Mouse (Mus musculus) neural tube, embryonic 12.5 days (tissue): Measurements from ENCODE around the gene Rab7. TPM values are rescaled to one million over a fixed set of nuclear protein-coding genes. Genes with fewer than 3 reads are reported as not detected.

Source experiments
- ATAC-seq: fragments of 200-750 bp; cut with Nextera tagmentation; 2 replicates; pipeline ENCODE4 v1.8.0; 2017; ENCODE audit warnings: low read depth, mild to moderate bottlenecking, moderate TSS enrichment, moderate library complexity; ENCODE audit not compliant: low FRiP score
- H3K27ac ChIP-seq: fragments of 300-500 bp; sonication (generic); 2 replicates; pipeline ENCODE4 v1.5.1; 2016
- H3K27me3 ChIP-seq: fragments of 300-500 bp; sonication (generic); replicated peaks from 2 replicates; pipeline ENCODE4 v1.6.1; 2016; ENCODE audit warnings: mild to moderate bottlenecking
- H3K36me3 ChIP-seq: fragments of 300-500 bp; sonication (generic); 2 replicates; pipeline ENCODE4 v1.6.1; 2016; ENCODE audit warnings: mild to moderate bottlenecking
- H3K4me1 ChIP-seq: fragments of 300-500 bp; sonication (generic); 2 replicates; pipeline ENCODE4 v1.6.1; 2016
- H3K4me2 ChIP-seq: fragments of 300-500 bp; sonication (generic); replicated peaks from 2 replicates; pipeline ENCODE4 v1.6.1; 2016; ENCODE audit warnings: mild to moderate bottlenecking
- H3K4me3 ChIP-seq: fragments of 300-500 bp; sonication (generic); 2 replicates; pipeline ENCODE4 v1.5.1; 2016
- H3K9ac ChIP-seq: fragments of 300-500 bp; sonication (generic); 2 replicates; pipeline ENCODE4 v1.6.1; 2016; ENCODE audit warnings: mild to moderate bottlenecking
- H3K9me3 ChIP-seq: fragments of 300-500 bp; sonication (generic); 2 replicates; pipeline ENCODE4 v1.6.1; 2016; ENCODE audit warnings: mild to moderate bottlenecking
- WGBS: fragments of 180-500 bp; shearing (Covaris S2); methylation state at CpG from one replicate; pipeline ENCODE4 v1.1.7; 2016; 5-methylcytosine and 5-hydroxymethylcytosine counted together
- polyA plus RNA-seq: library from polyadenylated mRNA; unstranded; fragments of >200 nt; fragmentation: Nextera tagmentation; extraction: Ambion mirVana; gene quantifications from 2 replicates; pipeline ENCODE4 v1.2.1, GENCODE M21; 2016

The Rab7 gene
- polyA plus RNA-seq, 1 experiment from 2014 or later = 251 TPM

GRCm38 (mm10) chr6:88049008-88049407 is 3.9 kb upstream of the Rab7 start:
- no peak overlapping the region for H3K4me2 ChIP-seq
- WGBS = 78% methylated on average over 6 of the region's 6 CpGs
- no peak for ATAC-seq
- H3K9ac ChIP-seq = no peak overlapping the region
- no peaks in the 10 kb centered on the region for H3K36me3 ChIP-seq
- peaks cover 5% of the 10 kb centered on the region for H3K4me1 ChIP-seq
- H3K27me3 ChIP-seq = peaks cover 8% of the 10 kb centered on the region; the same call in 1 of the 2 replicates
- no peaks in the 10 kb centered on the region for H3K9me3 ChIP-seq
- H3K27ac ChIP-seq = no peak overlapping the region
- no peak overlapping the region for H3K4me3 ChIP-seq

GRCm38 (mm10) chr6:88047853-88048252 is 2.8 kb upstream of the Rab7 start:
- WGBS = 86% methylated on average over 5 of the region's 5 CpGs
- no peak overlapping the region for H3K4me2 ChIP-seq
- ATAC-seq = no peak

DNA sequence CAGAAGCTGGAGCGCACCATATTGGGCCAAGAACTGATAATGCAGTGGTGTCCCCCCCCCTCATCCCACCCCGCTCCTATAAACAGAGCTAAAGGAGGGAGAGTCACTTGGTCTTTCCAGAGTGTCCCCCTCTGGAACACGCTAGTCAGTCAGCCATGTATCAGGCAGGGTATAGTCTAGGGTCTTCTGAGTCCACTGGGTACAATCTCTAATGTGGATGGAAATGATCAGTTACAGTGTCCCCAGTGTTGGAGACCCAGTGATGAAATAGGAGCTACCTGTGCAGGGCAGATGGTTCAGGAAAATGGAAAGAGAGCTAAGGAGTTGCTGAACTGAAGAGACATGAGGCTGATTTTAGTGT is 316 bp upstream of the Rab7 start:
- peak; percentile 86; the same call in 1 of the 2 replicates for ATAC-seq

More at GRCm38 (mm10) chr6:88047853-88048252, 2.8 kb upstream of the Rab7 start:
- no peaks in the 10 kb centered on the region for H3K36me3 ChIP-seq
- no peaks in the 10 kb centered on the region for H3K9me3 ChIP-seq
- H3K9ac ChIP-seq = no peak overlapping the region
- peaks cover 17% of the 10 kb centered on the region for H3K4me1 ChIP-seq
- no peak overlapping the region for H3K4me3 ChIP-seq
- no peak overlapping the region for H3K27ac ChIP-seq
- H3K27me3 ChIP-seq = peaks cover 8% of the 10 kb centered on the region; the same call in 1 of the 2 replicates

DNA sequence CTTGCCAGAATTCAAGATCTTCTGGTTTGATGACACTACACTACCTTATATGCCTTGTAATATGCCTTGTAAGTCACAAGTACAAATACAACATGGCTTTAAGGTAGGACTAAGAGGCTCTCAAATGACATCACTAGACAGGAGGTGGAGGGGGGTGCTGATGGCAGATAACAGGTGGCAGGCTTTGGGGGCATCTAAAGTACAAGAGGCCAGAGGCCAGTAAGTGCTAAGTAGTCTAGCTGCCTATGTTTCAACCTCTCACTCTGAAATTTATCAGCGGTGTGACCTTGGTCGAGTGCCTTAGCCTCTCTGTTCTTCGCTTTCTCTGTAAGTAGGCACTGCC is 865 bp downstream of the Rab7 start:
- Histone ChIP-seq H3K27ac (no peak overlapping the region), H3K9me3 (no peaks in the 10 kb centered on the region), H3K9ac (peak overlapping the region; percentile 97), H3K4me3 (peak overlapping the region; percentile 97), H3K4me1 (peaks cover 18% of the 10 kb centered on the region), H3K4me2 (peak overlapping the region; percentile 97), H3K27me3 (peaks cover 5% of the 10 kb centered on the region; the same call in 1 of the 2 replicates), H3K36me3 (no peaks in the 10 kb centered on the region; the same call in 1 of the 2 replicates)
- ATAC-seq = no peak
- WGBS = 10% methylated on average over 3 of the region's 3 CpGs

More for the DNA sequence above, 316 bp upstream of the Rab7 start:
- H3K4me2 ChIP-seq = peak overlapping the region; percentile 47
- H3K36me3 ChIP-seq = no peaks in the 10 kb centered on the region; the same call in 1 of the 2 replicates
- no peak overlapping the region for H3K9ac ChIP-seq
- peak overlapping the region; percentile 97 for H3K4me3 ChIP-seq
- WGBS = 27% methylated on average over 3 of the region's 3 CpGs
- peaks cover 18% of the 10 kb centered on the region for H3K4me1 ChIP-seq
- H3K27ac ChIP-seq = no peak overlapping the region
- H3K9me3 ChIP-seq = no peaks in the 10 kb centered on the region
- H3K27me3 ChIP-seq = peaks cover 8% of the 10 kb centered on the region; the same call in 1 of the 2 replicates

DNA sequence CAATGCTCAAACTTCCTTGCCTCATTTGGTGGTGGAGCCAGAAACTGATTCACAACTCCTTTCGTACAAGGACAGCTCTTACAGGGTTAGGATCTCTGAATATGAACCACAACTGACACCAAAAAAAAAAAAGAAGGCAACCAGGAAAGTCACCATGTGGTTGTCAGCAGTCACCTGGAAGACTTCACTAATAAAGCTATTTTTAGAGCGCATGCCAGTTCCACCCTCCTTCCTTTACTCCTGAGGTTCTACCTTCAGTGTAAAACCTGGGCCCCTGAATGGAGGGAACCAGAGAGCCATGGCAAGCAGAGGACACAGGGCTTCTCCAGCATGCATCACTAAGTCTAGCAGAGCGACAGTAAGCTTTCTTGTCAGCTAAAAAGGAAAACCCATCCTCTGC is 2.7 kb downstream of the Rab7 start:
- Histone ChIP-seq H3K9me3 (no peaks in the 10 kb centered on the region), H3K4me3 (no peak overlapping the region), H3K9ac (no peak overlapping the region), H3K4me1 (peaks cover 18% of the 10 kb centered on the region), H3K27ac (no peak overlapping the region), H3K4me2 (no peak overlapping the region), H3K36me3 (peaks cover 3% of the 10 kb centered on the region; the same call in 1 of the 2 replicates), H3K27me3 (peaks cover 2% of the 10 kb centered on the region; the same call in 1 of the 2 replicates)
- ATAC-seq = no peak
- WGBS = 95% methylated on average over 3 of the region's 3 CpGs

DNA sequence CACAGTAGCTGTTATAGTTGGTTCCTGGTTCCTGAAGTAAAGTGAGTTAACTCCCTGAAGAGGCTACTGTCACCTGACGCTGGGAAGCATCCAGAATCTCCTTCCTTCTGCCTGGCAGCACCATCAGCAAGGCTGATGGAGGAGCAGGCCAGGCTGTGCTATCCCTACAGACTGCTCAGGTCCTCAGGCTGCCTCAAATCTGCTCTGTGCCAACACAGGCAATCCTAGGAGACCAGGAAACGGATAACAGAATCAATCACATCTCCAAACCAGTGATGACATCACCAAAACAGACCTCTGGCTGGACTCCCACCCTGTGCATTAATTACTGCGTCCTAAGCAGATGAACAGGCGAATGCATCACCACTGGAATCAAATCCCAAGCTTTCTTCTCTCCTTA is 3.8 kb downstream of the Rab7 start:
- peaks cover 6% of the 10 kb centered on the region for H3K36me3 ChIP-seq
- H3K4me2 ChIP-seq = no peak overlapping the region
- no peak overlapping the region for H3K27ac ChIP-seq
- H3K27me3 ChIP-seq = no peaks in the 10 kb centered on the region
- H3K4me1 ChIP-seq = peaks cover 18% of the 10 kb centered on the region
- ATAC-seq = no peak
- WGBS = 83% methylated on average over 4 of the region's 4 CpGs
- no peak overlapping the region for H3K4me3 ChIP-seq
- no peak overlapping the region for H3K9ac ChIP-seq
- H3K9me3 ChIP-seq = no peaks in the 10 kb centered on the region

DNA sequence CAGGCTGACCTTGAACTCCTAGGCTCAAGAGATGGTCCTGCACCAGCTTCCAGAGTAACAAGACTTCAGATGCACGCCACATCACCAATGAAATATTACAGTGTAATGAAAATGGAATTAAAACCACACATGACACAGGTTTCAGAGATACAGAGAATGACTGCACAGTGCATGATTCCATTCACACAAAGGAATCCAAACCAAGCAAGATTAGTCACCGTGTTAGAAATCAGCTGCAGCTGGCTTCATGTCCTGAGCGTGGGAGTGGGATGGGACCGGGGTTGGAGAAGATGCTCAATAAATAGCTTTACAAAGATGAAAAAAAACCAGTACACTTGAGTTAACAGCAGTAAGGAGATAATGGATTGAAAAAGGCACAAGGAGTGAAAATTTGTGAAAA is 5.6 kb downstream of the Rab7 start:
- WGBS = 93% methylated on average over 4 of the region's 4 CpGs
- Histone ChIP-seq H3K4me2 (no peak overlapping the region), H3K27ac (no peak overlapping the region), H3K4me3 (no peak overlapping the region), H3K9ac (no peak overlapping the region), H3K9me3 (no peaks in the 10 kb centered on the region), H3K4me1 (peaks cover 18% of the 10 kb centered on the region), H3K36me3 (peaks cover 12% of the 10 kb centered on the region), H3K27me3 (no peaks in the 10 kb centered on the region)
- ATAC-seq = no peak

DNA sequence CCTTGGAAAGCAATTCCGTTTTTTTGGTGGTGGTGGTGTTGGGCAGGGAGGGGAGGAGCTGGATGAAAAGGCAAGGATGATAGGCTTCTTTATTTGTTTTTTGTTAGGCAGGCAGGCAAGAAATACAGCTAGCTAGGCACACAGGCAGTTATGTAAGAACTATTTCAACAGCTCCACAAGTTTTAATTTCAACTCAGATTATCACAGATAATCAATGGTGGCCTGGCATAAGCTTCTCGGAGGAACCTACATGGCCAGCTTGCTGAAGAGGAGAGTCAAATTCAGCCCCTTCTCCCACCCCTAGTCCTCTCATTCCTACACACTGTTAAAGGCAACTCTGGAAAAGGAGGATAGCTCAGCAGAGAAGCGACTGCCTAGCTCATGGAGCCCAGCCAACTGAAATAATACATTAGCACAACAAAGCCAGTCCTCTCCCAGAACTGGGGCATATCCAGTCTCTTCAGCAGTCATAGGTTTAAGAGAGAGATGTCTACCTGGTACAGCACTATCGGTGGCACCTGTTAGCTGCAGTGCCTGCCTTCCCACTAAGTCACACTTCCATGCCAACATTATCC is 7.5 kb downstream of the Rab7 start:
- 91% methylated on average over 4 of the region's 4 CpGs for WGBS
- Histone ChIP-seq H3K9me3 (no peaks in the 10 kb centered on the region), H3K36me3 (peaks cover 12% of the 10 kb centered on the region), H3K27me3 (no peaks in the 10 kb centered on the region), H3K4me2 (no peak overlapping the region), H3K9ac (no peak overlapping the region), H3K27ac (no peak overlapping the region), H3K4me1 (no peaks in the 10 kb centered on the region), H3K4me3 (no peak overlapping the region)
- no peak for ATAC-seq

DNA sequence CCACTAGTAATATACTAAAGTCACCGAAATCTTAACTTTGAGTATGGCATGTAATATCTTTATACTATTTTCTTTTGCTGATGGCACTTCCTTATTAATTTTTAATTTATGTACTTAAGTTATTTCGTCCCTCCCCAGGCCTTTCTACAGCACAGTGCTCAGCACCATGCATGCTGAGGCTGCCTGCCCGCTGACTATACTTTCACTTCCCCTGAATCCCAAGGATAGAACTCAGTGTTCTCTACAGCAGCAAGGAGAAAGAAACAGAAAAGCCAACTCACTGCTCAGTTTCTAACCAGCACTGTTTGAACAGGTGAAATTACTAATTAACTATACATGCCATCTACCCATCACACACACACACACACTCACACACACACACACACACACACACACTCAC is 11.6 kb downstream of the Rab7 start:
- Histone ChIP-seq H3K4me2 (no peak overlapping the region), H3K27me3 (no peaks in the 10 kb centered on the region), H3K36me3 (peaks cover 12% of the 10 kb centered on the region), H3K9me3 (no peaks in the 10 kb centered on the region), H3K4me1 (no peaks in the 10 kb centered on the region), H3K27ac (no peak overlapping the region), H3K4me3 (no peak overlapping the region), H3K9ac (no peak overlapping the region)
- no peak for ATAC-seq
- WGBS = 94% methylated on average over 3 of the region's 3 CpGs

GRCm38 (mm10) chr6:88030432-88030831 is 14.6 kb downstream of the Rab7 start:
- Histone ChIP-seq H3K4me2 (no peak overlapping the region), H3K27me3 (no peaks in the 10 kb centered on the region), H3K9me3 (no peaks in the 10 kb centered on the region), H3K9ac (no peak overlapping the region), H3K36me3 (peaks cover 6% of the 10 kb centered on the region; the same call in 1 of the 2 replicates), H3K4me3 (no peak overlapping the region), H3K4me1 (0 out of 2 replicates have a peak, but pooled peaks cover 3% of the 10 kb centered on the region), H3K27ac (no peak overlapping the region)
- ATAC-seq = no peak
- 94% methylated on average over 2 of the region's 2 CpGs for WGBS

DNA sequence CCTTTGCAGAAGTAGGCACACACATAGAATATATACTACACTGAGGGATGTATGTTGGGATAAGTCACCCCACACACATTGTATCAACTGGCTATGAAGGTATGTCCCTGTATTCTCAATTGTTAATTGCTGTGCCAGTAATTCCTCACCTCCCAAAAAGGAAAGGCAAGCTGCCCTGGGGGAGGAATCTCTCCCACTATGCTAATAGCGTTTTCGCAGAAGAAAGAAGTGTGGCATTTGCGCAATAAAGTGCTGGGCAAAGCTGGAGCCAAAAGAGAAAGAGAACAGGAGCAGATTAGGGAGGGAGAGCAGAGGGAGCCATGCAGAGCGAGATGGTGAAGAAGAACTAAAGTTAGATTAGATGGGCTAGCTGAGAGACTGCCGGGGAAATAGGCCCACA is 17.7 kb downstream of the Rab7 start:
- Histone ChIP-seq H3K4me1 (0 out of 2 replicates have a peak, but pooled peaks cover 3% of the 10 kb centered on the region), H3K4me3 (no peak overlapping the region), H3K9me3 (no peaks in the 10 kb centered on the region), H3K9ac (no peak overlapping the region), H3K4me2 (no peak overlapping the region), H3K27me3 (no peaks in the 10 kb centered on the region), H3K27ac (no peak overlapping the region), H3K36me3 (peaks cover 10% of the 10 kb centered on the region)
- 71% methylated on average over 5 of the region's 5 CpGs for WGBS
- ATAC-seq = no peak

DNA sequence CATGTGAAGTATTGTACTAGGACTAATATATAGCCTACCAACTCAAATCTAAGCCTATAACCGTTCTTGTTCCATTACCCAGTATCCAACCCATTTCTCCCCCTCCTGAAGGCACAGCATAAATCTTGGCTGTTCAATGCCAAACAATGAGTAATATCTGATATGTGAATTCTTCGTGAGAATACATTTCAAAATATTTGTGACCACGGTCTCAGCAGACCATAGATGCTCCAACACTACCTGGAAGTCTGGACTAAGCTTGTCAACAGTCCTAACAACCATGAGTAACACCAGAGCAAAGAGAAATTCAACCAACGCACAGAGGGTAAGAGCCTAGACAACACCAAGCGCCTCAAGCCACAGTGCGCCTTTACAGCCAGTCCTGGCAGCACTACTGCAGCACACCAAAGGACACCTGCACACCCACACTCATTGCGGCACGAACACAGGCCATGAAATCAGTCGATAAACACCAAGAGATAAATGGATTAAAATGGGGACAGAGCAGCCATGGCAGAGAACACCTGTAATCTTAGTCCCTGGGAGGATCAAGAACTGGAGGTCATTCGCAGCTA is 21.7 kb downstream of the Rab7 start:
- no peak for ATAC-seq

GRCm38 (mm10) chr6:88019154-88019553 is 25.9 kb downstream of the Rab7 start:
- WGBS = 91% methylated on average over 2 of the region's 2 CpGs
- Histone ChIP-seq H3K4me2 (no peak overlapping the region), H3K9ac (no peak overlapping the region), H3K27me3 (no peaks in the 10 kb centered on the region), H3K4me3 (no peak overlapping the region), H3K36me3 (no peaks in the 10 kb centered on the region), H3K27ac (no peak overlapping the region), H3K4me1 (0 out of 2 replicates have a peak, but pooled peaks cover 2% of the 10 kb centered on the region), H3K9me3 (no peaks in the 10 kb centered on the region)
- ATAC-seq = no peak

More for the DNA sequence above, 21.7 kb downstream of the Rab7 start:
- Histone ChIP-seq H3K36me3 (peaks cover 10% of the 10 kb centered on the region), H3K4me2 (no peak overlapping the region), H3K9me3 (no peaks in the 10 kb centered on the region), H3K4me3 (no peak overlapping the region), H3K9ac (no peak overlapping the region), H3K27ac (no peak overlapping the region), H3K27me3 (no peaks in the 10 kb centered on the region), H3K4me1 (0 out of 2 replicates have a peak, but pooled peaks cover 5% of the 10 kb centered on the region)
- WGBS = 98% methylated on average over 10 of the region's 10 CpGs
